Mouse (Mus musculus): ENCODE results near the gene 2010003K11Rik.

DNA sequence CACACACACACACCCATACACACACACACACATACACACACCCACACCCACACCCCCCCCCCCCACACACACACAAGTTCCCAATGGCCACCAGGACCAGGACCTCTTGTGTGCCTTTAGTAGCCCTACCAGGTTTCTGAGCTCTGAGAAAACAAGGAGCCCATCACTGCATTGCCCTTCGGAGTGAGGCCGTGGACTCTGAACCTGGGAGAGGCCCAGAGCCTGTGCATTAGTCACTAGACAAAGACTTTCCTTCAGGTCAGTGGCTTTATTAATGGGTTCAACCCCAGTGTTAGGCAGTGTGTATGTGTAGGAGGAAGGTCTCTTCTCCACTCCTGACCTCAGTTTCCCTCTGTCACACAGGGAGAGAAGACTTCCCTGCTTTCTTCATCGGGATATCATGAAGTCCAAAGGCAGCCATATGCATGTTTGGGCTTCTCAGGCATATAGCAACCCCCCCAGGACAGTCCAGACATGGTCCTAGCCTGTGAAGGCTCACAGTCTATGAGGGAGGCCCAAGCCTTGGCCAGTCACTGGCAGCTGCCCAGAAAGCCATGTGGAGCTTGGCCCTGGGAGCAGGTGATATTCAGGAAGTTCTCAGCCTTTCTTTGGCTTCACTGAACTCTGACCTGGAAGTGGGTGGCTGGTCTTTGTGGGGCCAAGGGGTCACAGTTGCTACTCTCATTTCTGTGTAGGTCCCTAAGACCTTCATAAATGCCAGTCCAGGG, 1.7 kb downstream of the 2010003K11Rik start:
- TF ChIP-seq MAX (IDR thresholded peaks at IDR 0.05; ENCODE audit: low read length) (no peak), CTCF (conservative IDR thresholded peaks at IDR 0.05 in 1 of 2, IDR thresholded peaks at IDR 0.05 in 1 of 2; ENCODE audit: low read depth in 2 of 2, low read length in 2 of 2) (no peak), CHD1 (IDR thresholded peaks at IDR 0.05; ENCODE audit: low read depth, low read length) (no peak), USF1 (IDR thresholded peaks at IDR 0.05; ENCODE audit: low read depth, low read length) (no peak), IRF4 (IDR thresholded peaks at IDR 0.05; ENCODE audit: low read depth, low read length) (no peak), POLR2A (IDR thresholded peaks at IDR 0.05; ENCODE audit: low read depth, low read length) (no peak), GABPA (IDR thresholded peaks at IDR 0.05; ENCODE audit: insufficient replicate concordance, low read depth, low read length) (no peak), ZNF384 (IDR thresholded peaks at IDR 0.05; ENCODE audit: low read depth, low read length) (no peak), POLR2AphosphoS2 (IDR thresholded peaks at IDR 0.05; ENCODE audit: low read depth, low read length) (no peak)
